Mouse (Mus musculus) gastrocnemius, postnatal 10 days (tissue): ENCODE data around the gene Acvr2b. TPM values are rescaled to one million over a fixed set of nuclear protein-coding genes. Genes with fewer than 3 reads are reported as not detected.

Experiments used
- DNase-seq: peaks from one replicate; pipeline ENCODE4 v3.0.0; 2021; ENCODE audit warnings: mixed read lengths
- total RNA-seq, 2 experiments: library from RNA; stranded (reverse); gene quantifications; 2 replicates each; pipeline ENCODE4 v1.2.3; 2021

The Acvr2b gene
- total RNA-seq, 2 experiments from 2014 or later, result 7.5 to 14.3 TPM

DNA sequence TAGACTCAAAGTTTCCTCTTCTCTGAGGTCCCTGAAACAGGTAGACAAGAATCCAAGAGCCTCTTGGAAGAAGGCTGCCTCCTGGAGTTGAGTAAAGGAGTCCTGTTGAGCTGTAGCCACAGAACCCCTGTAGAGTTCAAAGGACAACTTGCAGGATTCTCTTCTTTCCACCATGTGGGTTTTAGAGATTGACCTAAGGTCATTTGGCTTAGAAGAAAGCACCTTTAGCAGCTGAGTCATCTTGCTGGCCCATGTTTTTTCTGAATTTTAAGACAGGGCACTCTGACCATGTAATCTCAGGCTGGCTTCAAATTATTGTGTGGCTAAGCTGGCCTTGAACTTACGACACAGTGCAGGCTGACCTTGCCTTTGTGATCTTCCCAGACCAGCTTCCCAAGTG lies 71.1 kb downstream of the Acvr2b start:
- no peak for DNase-seq

DNA sequence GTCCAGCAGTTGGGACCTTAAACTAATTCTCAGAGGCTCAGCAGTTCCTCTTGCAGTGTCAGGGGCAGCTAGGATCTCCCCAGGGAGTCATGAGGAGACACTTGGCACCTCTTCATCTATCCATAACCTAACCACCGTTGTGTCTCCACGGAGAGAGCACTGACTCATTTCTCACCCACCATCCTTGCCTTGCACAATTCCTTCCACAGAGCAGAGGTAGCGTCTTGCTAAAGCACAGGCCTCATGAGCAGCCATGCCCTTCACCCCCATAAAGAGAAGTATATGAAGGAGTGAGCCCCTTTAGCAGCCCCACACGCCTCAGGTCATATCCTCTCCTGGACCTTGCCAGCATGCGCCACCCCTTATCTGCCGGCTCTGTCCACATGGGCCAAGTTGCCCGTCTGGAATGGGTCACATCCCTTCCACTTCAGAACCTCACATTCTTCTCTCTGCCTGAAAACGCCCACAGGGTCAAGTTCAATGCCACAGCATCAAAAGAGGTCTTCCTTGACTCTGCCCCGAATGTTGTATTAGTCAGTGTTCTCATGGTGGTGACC lies 71.8 kb downstream of the Acvr2b start:
- DNase-seq, result no peak

DNA sequence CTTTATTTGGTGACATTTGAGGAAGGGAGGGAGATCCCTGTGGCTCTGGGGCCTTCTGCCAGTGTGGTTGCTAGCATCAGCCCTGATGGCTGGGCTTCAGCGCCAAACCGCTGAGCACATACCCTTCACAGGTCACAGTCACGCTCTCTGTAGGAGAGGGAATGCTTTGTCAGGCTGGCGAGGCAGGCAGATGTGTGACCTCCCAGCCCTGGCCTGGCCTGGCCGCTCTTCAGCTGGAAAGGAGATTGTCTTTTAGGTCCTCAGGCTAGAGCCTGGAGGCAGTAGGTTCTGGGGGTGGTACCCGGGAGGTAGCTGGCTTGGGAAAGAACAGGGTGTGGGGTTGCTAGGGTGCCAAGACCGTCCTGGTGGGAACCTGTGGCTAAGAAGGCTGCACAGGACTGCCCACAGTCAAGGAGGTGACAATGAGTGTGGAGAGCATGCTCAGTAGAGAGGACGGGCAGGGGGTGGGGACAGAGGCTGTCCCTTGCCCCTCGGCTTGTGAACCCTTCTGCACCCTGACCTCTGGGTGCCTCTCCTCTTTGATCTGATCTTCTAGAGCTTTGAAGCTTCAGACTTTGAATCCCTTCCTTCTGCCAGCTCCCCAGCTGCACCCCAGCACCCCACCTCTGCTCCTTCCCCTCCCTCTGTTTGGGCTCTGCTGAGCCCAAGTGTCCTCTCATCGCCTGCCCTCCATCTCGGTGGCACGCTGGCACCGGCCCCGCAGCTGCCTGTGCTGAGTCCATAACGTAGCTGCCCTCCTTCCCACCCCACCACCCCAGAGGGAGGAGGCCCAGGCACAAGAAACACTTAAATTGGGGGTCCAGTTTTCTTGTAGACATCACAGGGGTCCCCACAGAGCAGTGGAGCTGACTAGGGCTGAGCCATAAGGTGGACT lies 73.0 kb downstream of the Acvr2b start:
- no peak for DNase-seq

DNA sequence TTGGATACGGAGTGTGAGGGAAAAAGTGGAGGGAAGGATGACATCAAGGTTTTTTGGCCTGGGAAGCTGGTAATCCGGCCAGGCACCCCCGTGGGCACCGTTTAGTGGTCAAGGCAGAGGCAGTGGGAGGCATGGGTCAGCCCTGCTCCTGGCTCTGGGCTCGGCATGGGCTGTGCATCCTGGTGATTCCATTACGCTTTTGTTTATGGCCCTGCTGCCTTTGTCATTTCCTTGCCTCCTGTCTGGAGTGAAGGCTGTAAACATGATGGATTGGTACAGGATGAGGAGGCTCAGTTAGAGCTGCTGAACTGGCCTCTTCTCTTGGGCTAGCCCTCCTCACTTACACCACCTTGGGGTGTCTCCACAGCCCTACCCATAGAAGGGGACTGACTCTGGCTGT lies 75.8 kb downstream of the Acvr2b start:
- no peak for DNase-seq

DNA sequence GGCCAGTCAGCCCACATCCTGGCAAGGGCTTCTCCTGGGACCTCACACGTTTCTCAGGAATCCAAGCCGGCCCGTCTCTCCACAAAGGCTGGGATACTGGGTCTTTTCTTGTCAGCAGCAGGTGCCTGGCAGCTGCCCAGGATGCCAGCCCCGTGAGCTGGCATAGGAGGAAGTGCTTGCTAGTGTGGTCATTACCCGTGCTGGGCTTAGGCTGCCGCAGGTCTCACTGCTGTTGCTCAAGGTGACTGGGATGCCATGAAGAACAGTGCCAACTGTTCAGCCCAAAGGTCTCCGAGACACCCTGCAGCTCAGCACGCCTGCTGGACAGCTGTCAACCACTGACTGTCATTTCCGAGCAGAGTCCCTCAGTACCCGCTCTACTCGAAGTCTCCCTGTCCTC lies 76.4 kb downstream of the Acvr2b start:
- DNase-seq, result peak; percentile 38

DNA sequence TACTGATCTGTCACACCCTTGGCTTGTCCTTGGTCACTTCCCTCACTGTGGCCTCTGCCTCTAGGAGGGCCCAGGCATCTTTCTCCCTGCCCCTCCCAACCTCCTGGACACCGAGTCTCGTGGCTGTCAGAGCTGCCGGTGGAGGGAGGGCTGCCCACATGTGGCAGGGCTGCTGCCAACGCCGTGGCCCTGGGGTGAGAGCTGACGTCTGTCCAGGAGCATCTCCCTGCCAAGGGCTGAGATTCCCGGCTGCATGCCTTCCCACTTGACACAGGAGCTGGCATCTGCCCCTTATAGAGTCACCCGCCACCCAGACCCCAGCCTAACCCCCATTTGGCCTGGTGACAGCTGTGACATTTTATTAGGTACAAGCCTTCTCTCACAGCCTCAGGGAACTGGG lies 77.4 kb downstream of the Acvr2b start:
- peak; percentile 54 for DNase-seq

DNA sequence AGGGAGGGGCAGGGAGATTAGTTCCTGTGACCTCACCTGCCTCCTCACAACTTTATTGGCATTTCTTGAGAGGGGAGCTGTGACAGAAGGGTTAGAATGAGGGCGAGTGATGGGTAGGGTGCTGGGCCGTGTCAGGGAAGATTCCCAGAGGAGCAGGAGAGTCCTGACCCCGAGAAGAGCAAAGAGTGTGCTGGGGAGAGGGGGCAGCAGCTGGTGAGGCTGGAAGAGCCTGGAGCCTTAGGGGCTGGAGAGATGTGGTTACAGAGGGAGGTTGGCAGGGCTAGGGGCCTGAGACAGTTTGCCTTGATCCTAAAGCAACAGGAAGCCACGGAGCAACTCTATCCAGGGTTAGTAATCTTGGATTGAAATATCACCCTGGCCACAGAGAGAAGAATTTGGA lies 79.7 kb downstream of the Acvr2b start:
- no peak for DNase-seq

DNA sequence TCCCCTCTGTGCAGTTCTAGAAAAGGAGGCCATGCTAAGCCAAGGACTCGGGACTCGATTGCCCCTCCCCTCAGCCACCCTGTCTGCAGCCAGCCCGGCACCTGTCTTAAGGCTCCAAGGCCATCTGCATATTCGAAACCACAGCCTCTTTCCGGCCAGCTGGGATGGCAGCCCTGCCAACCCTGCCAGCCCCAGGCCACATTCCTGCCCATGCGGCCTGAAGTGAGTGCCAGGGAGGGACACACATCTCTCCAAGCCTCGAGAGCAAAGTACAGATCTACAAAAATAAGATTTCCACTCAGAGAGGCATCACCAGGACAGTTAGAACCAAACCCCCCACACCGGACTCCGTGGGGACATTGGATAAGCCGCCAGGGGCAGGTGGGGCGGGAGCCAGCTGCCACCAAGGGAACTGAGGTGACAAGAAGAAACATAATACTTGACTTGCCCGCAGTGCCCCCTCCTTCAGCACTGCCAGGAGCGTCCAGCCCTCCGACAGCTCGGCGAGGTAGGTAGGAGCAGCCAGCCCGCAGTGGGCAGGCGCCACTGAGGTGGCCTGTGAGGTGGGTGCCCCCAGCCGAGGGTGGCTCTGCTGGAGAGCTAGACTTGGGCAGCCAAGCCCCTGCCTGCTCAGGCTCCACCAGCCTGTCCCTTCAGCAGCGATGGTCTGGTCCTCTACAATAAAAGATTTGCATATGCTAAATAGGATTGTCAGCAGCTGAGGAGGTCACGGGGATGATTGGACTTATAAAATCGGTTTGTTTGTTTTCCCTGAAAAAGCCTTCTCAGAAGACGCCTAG lies 81.8 kb downstream of the Acvr2b start:
- DNase-seq, result peak; percentile 46

DNA sequence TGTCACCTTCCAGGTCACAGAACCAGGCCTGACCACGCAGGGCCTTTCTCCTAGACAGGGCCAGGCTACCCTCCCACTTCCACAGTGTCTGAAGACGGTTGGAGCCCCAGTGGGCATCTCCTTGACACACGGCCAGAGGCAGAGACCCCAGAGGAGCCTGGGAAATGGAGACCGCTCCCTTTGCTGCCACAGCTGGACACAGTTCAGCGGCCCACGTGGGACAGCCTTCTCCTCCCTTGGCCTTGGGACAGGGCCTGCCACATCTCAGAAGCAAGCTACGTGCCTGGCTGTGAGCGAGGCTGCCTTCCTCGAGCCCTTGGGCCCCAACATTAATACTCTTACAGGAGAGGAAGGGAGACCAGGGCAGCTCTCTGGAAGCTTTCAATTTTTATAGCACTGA lies 82.5 kb downstream of the Acvr2b start:
- DNase-seq, result peak; percentile 34

Other genes starting within 250 kb of the Acvr2b start
- gene Acaa1b, start 245.0 kb upstream of the Acvr2b start, total RNA-seq, result 1 to 10 TPM; 1.1 to 1.9 TPM
- not detected for gene Gm47289, start 243.0 kb upstream of the Acvr2b start, total RNA-seq
- gene Slc22a13, start 193.0 kb upstream of the Acvr2b start, total RNA-seq, result not detected
- 10 to 100 TPM; 32.9 to 33.7 TPM for gene Oxsr1, start 79.7 kb upstream of the Acvr2b start, total RNA-seq
- gene Acaa1a, start 62.4 kb upstream of the Acvr2b start, total RNA-seq, result 10 to 100 TPM; 42.0 to 44.0 TPM
- 10 to 100 TPM in 1 of 2 experiments, 1 to 10 TPM in 1; 8.7 to 10.5 TPM for gene Myd88, start 60.7 kb upstream of the Acvr2b start, total RNA-seq
- under 1 TPM; 0.47 to 0.88 TPM for gene Xylb, start 44.7 kb upstream of the Acvr2b start, total RNA-seq
- gene Slc22a14, start 36.6 kb upstream of the Acvr2b start, total RNA-seq, result not detected
- gene Exog, start 42.8 kb downstream of the Acvr2b start, total RNA-seq, result 1 to 10 TPM; 2.4 to 3.1 TPM
- gene Scn5a, start 176.9 kb downstream of the Acvr2b start, total RNA-seq, result 1 to 10 TPM; 1.3 to 1.6 TPM